Mouse (Mus musculus) CH12.LX (cell line): ENCODE measurements around the gene Trpm3. TPM values are rescaled to one million over a fixed set of nuclear protein-coding genes. Genes with fewer than 3 reads are reported as not detected.

Experiments
- DNase-seq: peaks from one replicate; pipeline ENCODE4 v3.0.0-alpha.2; 2013; ENCODE audit errors: extremely low read depth
- H3K27ac ChIP-seq: 2 replicates; pipeline ENCODE4 v1.5.1; 2012; ENCODE audit warnings: low read depth, mild to moderate bottlenecking, control low read depth, moderate library complexity; ENCODE audit not compliant: insufficient read depth
- H3K27me3 ChIP-seq: replicated peaks from 2 replicates; pipeline ENCODE3; 2012; ENCODE audit warnings: inconsistent platforms
- H3K36me3 ChIP-seq, 2 experiments: replicated peaks in 1 of 2; 2 replicates each; pipeline versions ENCODE3 to v1.6.1; 2012; ENCODE audit warnings: inconsistent platforms in 1 of 2, low read length in 1 of 2, mild to moderate bottlenecking in 1 of 2, mixed read lengths in 1 of 2, moderate library complexity in 1 of 2; ENCODE audit not compliant: control insufficient read depth in 1 of 2, insufficient read depth in 1 of 2
- H3K4me1 ChIP-seq, 2 experiments: 2 replicates each; pipeline ENCODE4 v1.6.1; 2012; ENCODE audit warnings: inconsistent platforms in 1 of 2, moderate library complexity in 1 of 2; ENCODE audit not compliant: insufficient read depth in 2 of 2, control insufficient read depth in 1 of 2
- H3K4me2 ChIP-seq: 2 replicates; pipeline ENCODE4 v1.6.1; 2012; ENCODE audit warnings: low read depth, mild to moderate bottlenecking, control low read depth; ENCODE audit not compliant: poor library complexity, insufficient read depth, severe bottlenecking
- H3K4me3 ChIP-seq, 3 experiments: fragments of 150-350 bp in 1 of 3; sonication (generic) in 1 of 3; replicated peaks in 1 of 3; 2 replicates each; pipeline versions ENCODE3 to v1.5.1; 2011 to 2012; ENCODE audit warnings: low read depth in 2 of 3, low read length in 2 of 3, mild to moderate bottlenecking in 2 of 3, moderate library complexity in 2 of 3, control low read depth in 1 of 3, improper control_type of control experiment in 1 of 3, inconsistent platforms in 1 of 3, mixed read lengths in 1 of 3; ENCODE audit not compliant: poor library complexity in 1 of 3
- H3K79me2 ChIP-seq: replicated peaks from 2 replicates; pipeline ENCODE4 v1.6.1; 2012; ENCODE audit warnings: mild to moderate bottlenecking, moderate library complexity; ENCODE audit not compliant: control insufficient read depth, poor library complexity, insufficient read depth, severe bottlenecking; ENCODE audit errors: extremely low read depth
- H3K9ac ChIP-seq: 2 replicates; pipeline ENCODE4 v1.6.1; 2012; ENCODE audit warnings: low read depth, mild to moderate bottlenecking, control low read depth, moderate library complexity; ENCODE audit not compliant: insufficient read depth
- H3K9me3 ChIP-seq: replicated peaks from 2 replicates; pipeline ENCODE3; 2012; ENCODE audit warnings: low read length, inconsistent platforms, mixed read lengths
- CTCF ChIP-seq, 2 experiments: IDR thresholded peaks in 1 of 2; conservative IDR thresholded peaks in 1 of 2; 2 replicates each; pipeline ENCODE4 v1.5.1; 2011 to 2012; ENCODE audit warnings: low read depth in 2 of 2, low read length in 2 of 2, improper control_type of control experiment in 1 of 2, inconsistent platforms in 1 of 2, mild to moderate bottlenecking in 1 of 2, moderate library complexity in 1 of 2
- E2F4 ChIP-seq: IDR thresholded peaks from 2 replicates; pipeline ENCODE4 v1.6.1; 2011; ENCODE audit warnings: low read depth, low read length, improper control_type of control experiment; ENCODE audit not compliant: insufficient replicate concordance
- EP300 ChIP-seq: IDR thresholded peaks from 2 replicates; pipeline ENCODE4 v1.6.1; 2011; ENCODE audit warnings: low read length, improper control_type of control experiment
- HCFC1 ChIP-seq: IDR thresholded peaks from 2 replicates; pipeline ENCODE4 v1.6.1; 2012; ENCODE audit warnings: low read depth, mild to moderate bottlenecking, inconsistent platforms, low read length, improper control_type of control experiment
- IRF4 ChIP-seq: IDR thresholded peaks from 2 replicates; pipeline ENCODE4 v1.6.1; 2014; ENCODE audit warnings: low read depth, mild to moderate bottlenecking, inconsistent platforms, low read length, improper control_type of control experiment
- JUN ChIP-seq: IDR thresholded peaks from 2 replicates; pipeline ENCODE4 v1.6.1; 2011; ENCODE audit warnings: low read depth, mild to moderate bottlenecking, low read length, improper control_type of control experiment, moderate library complexity; ENCODE audit not compliant: insufficient read depth
- JUND ChIP-seq: conservative IDR thresholded peaks from 2 replicates; pipeline ENCODE4 v1.6.1; 2011; ENCODE audit warnings: low read depth, low read length, improper control_type of control experiment
- KAT2A ChIP-seq: IDR thresholded peaks from 2 replicates; pipeline ENCODE4 v1.6.1; 2012; ENCODE audit warnings: low read length, improper control_type of control experiment, inconsistent platforms; ENCODE audit not compliant: insufficient replicate concordance
- MAX ChIP-seq: IDR thresholded peaks from 2 replicates; pipeline ENCODE4 v1.6.1; 2011; ENCODE audit warnings: low read length, improper control_type of control experiment
- MYC ChIP-seq: IDR thresholded peaks from 2 replicates; pipeline ENCODE4 v1.6.1; 2011; ENCODE audit warnings: low read depth, mild to moderate bottlenecking, improper control_type of control experiment, low read length
- NRF1 ChIP-seq: IDR thresholded peaks from 2 replicates; pipeline ENCODE4 v1.6.1; 2014; ENCODE audit warnings: low read depth, mild to moderate bottlenecking, inconsistent platforms, low read length, improper control_type of control experiment, moderate library complexity
- POLR2A ChIP-seq: IDR thresholded peaks from 2 replicates; pipeline ENCODE4 v1.6.1; 2011; ENCODE audit warnings: low read depth, mild to moderate bottlenecking, improper control_type of control experiment, low read length
- RCOR1 ChIP-seq: conservative IDR thresholded peaks from 2 replicates; pipeline ENCODE4 v1.6.1; 2012; ENCODE audit warnings: low read depth, mild to moderate bottlenecking, inconsistent platforms, low read length, improper control_type of control experiment
- UBTF ChIP-seq: IDR thresholded peaks from 2 replicates; pipeline ENCODE4 v1.6.1; 2012; ENCODE audit warnings: low read depth, mild to moderate bottlenecking, inconsistent platforms, low read length, improper control_type of control experiment, moderate library complexity
- USF1 ChIP-seq: IDR thresholded peaks from 2 replicates; pipeline ENCODE4 v1.6.1; 2014; ENCODE audit warnings: low read depth, mild to moderate bottlenecking, inconsistent platforms, low read length, improper control_type of control experiment
- ZC3H11A ChIP-seq: IDR thresholded peaks from 2 replicates; pipeline ENCODE4 v1.6.1; 2012; ENCODE audit warnings: low read depth, mild to moderate bottlenecking, inconsistent platforms, low read length, improper control_type of control experiment
- ZKSCAN1 ChIP-seq: IDR thresholded peaks from 2 replicates; pipeline ENCODE4 v1.6.1; 2012; ENCODE audit warnings: low read depth, inconsistent platforms, low read length, improper control_type of control experiment, borderline replicate concordance
- ZNF384 ChIP-seq: IDR thresholded peaks from 2 replicates; pipeline ENCODE4 v1.6.1; 2012; ENCODE audit warnings: low read depth, low read length, improper control_type of control experiment, inconsistent platforms
- dilution Hi-C: fragments of 300-500 bp; cut with MboI; formaldehyde crosslinking; loops from 2 replicates; pipeline ENCODE4 v1.14.3; 2020; ENCODE audit warnings: low sequenced_read_pairs; ENCODE audit not compliant: extremely low pct_unique_long_range_greater_than_20kb, extremely low pct_ligation_motif_present
- in situ Hi-C: fragments of 300-500 bp; cut with MboI; formaldehyde crosslinking; loops from 3 replicates; pipeline ENCODE4 v1.14.3; 2019; ENCODE audit warnings: low sequenced_read_pairs, low pct_ligation_motif_present, low pct_unique_long_range_greater_than_20kb, mixed read lengths
- polyA plus RNA-seq: library from polyadenylated mRNA; unstranded; fragments of >175 nt; gene quantifications from 2 replicates; pipeline ENCODE4 v1.2.1, GENCODE M21; 2012; ENCODE audit warnings: low read depth; ENCODE audit not compliant: insufficient read length
- total RNA-seq, 2 experiments: library from RNA; depleted of rRNA; stranded (reverse); fragments of 300-350 nt in 1 of 2; fragments of >200 nt in 1 of 2; gene quantifications; 2 replicates each; pipeline ENCODE4 v1.2.3; 2012 to 2014

The Trpm3 gene
- total and polyA plus RNA-seq, 3 experiments: 0.01 TPM; not detected in 2

DNA sequence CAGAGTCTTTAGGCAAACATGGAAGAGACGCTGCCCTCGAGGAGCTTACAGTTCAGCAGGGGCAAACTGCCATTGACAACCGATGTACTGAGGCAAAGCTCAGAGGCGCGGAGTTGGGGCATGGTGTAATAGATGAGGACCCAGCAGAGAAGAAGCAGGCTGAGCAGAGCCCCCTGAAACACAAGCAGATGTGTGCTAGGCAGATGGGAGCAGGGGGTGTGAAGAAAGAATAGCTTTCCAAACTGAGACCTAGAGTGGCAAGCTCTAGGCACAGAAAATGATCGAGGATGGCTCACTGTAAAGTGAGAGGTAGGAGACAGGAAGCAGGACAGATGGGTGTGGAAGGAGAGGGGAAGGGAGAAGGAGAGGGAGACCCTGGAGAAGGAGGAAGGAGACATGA lies 792.2 kb downstream of the Trpm3 start:
- no peak overlapping the region for H3K9ac ChIP-seq
- H3K79me2 ChIP-seq: no peaks in the 10 kb centered on the region
- H3K4me3 ChIP-seq: no peak overlapping the region
- no peaks in the 10 kb centered on the region for H3K27me3 ChIP-seq
- no peak for TF ChIP-seq USF1
- TF ChIP-seq ZKSCAN1: no peak
- TF ChIP-seq ZC3H11A: no peak
- no peak for TF ChIP-seq JUND
- TF ChIP-seq UBTF: no peak
- no peak for TF ChIP-seq MYC
- no peak for TF ChIP-seq NRF1
- no peak for TF ChIP-seq E2F4
- no peak for TF ChIP-seq HCFC1
- no peak for TF ChIP-seq EP300
- TF ChIP-seq CTCF (conservative IDR thresholded peaks at IDR 0.05 in 1 of 2, IDR thresholded peaks at IDR 0.05 in 1 of 2; ENCODE audit: low read depth in 2 of 2, low read length in 2 of 2): no peak
- TF ChIP-seq IRF4: no peak
- no peak for TF ChIP-seq KAT2A
- TF ChIP-seq POLR2A: no peak
- in situ Hi-C loops (no loop called here), dilution Hi-C loops (no loop called here)
- no peak for DNase-seq
- no peaks in the 10 kb centered on the region for H3K9me3 ChIP-seq
- H3K36me3 ChIP-seq: no peaks in the 10 kb centered on the region
- no peak overlapping the region for H3K4me2 ChIP-seq
- no peak overlapping the region for H3K27ac ChIP-seq
- H3K4me1 ChIP-seq: no peaks in the 10 kb centered on the region

DNA sequence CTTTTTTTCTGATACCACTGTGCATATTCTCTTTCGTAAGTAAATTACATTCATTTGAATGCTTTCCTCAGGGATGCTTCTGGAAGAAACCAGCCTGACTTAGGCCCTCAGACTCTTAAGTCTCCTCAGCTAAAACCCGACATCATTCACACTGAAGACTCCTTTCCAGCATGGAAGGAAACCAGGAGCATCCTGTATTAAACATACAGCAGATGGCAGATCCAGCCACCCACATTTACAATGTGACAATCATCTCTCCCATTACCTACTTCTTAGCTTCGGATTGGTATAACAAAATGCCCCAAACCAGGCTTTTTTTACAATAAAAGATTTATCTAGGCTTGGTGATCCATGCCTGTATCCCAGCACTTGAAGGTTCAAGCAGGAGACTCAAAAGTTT lies 796.2 kb downstream of the Trpm3 start:
- no peaks in the 10 kb centered on the region for H3K36me3 ChIP-seq
- no peak overlapping the region for H3K27ac ChIP-seq
- H3K79me2 ChIP-seq: no peaks in the 10 kb centered on the region
- H3K27me3 ChIP-seq: no peaks in the 10 kb centered on the region
- no peaks in the 10 kb centered on the region for H3K9me3 ChIP-seq
- dilution Hi-C loops (no loop called here), in situ Hi-C loops (no loop called here)
- no peak overlapping the region for H3K4me3 ChIP-seq
- DNase-seq: no peak
- TF ChIP-seq JUN: no peak
- TF ChIP-seq KAT2A: no peak
- no peak for TF ChIP-seq ZNF384
- TF ChIP-seq EP300: no peak
- TF ChIP-seq MAX: no peak
- no peak for TF ChIP-seq ZC3H11A
- TF ChIP-seq RCOR1: no peak
- H3K4me2 ChIP-seq: no peak overlapping the region
- H3K9ac ChIP-seq: no peak overlapping the region
- no peaks in the 10 kb centered on the region for H3K4me1 ChIP-seq
